Mouse (Mus musculus) bone marrow macrophage, adult 2 months (primary cell): ENCODE data around the gene Shox2. TPM values are rescaled to one million over a fixed set of nuclear protein-coding genes. Genes with fewer than 3 reads are reported as not detected.

Source experiments
- H3K27ac ChIP-seq: 2 replicates; pipeline ENCODE4 v1.5.1; 2012; ENCODE audit warnings: low read depth, low read length; ENCODE audit not compliant: insufficient read depth
- H3K4me1 ChIP-seq: 2 replicates; pipeline ENCODE4 v1.6.1; 2012; ENCODE audit warnings: low read length; ENCODE audit not compliant: control insufficient read depth, insufficient read depth
- H3K4me3 ChIP-seq: 2 replicates; pipeline ENCODE4 v1.5.1; 2012; ENCODE audit warnings: mild to moderate bottlenecking, low read length, moderate library complexity; ENCODE audit not compliant: insufficient read depth
- CTCF ChIP-seq: IDR thresholded peaks from 2 replicates; pipeline ENCODE4 v1.5.1; 2012; ENCODE audit warnings: low read depth, mild to moderate bottlenecking, low read length, moderate library complexity
- POLR2A ChIP-seq: IDR thresholded peaks from 2 replicates; pipeline ENCODE4 v1.6.1; 2012; ENCODE audit warnings: mild to moderate bottlenecking, low read depth, low read length, borderline replicate concordance
- polyA plus RNA-seq: library from polyadenylated mRNA; stranded (reverse); fragments of >200 nt; gene quantifications from 2 replicates; pipeline ENCODE4 v1.2.4, GENCODE M21; 2012; ENCODE audit not compliant: missing spikeins, insufficient read depth, insufficient read length

Gene Shox2
- polyA plus RNA-seq, 1 experiment: 0.50 TPM

DNA sequence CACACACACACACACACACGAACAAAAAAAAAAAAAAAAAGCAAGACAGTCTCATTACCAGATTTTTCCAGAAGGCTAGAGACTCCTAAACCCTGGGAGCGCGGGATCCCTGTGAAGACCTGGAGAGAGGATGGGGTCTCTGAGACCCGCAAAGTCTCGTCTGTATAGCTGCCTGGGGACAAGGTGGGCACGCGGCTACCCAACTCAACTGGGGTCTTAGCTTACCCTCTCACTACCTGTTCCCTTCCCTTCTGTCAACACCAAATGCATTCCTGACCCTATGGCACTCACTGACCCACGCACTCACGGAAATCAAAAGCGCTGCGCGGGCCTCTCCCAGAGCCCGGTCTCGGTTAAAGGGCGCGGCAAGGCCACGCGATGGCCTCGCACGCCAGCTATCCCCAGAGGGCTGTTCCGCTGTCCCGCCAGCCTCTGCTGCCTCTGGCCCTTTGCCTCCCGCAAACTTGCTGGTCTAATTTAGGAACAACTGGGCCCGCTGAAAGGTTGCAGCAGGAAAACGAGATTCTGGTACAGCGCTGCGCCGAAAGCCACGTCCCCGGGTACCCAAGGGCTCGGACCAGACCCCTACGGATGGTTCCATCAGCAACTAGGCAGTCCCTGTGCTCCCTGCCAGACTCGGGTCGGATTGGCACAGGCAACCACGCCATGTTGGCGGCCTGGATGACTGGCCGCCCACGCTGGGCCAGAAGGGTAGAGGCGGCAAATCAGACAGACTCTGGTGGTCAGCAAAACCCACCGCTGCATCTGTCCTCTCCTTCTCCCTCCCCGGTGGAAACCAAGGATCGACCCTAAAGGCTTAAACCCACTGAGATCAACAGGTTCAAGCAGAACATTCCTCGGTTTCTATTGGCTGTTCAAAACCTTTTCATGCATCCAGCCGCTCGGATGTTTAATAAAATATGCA, 2.9 kb downstream of the Shox2 start:
- H3K4me3 ChIP-seq: peak overlapping the region; percentile 9; the same call in 1 of the 2 replicates
- 0 out of 2 replicates have a peak, but pooled peaks cover 8% of the 10 kb centered on the region for H3K4me1 ChIP-seq
- H3K27ac ChIP-seq: no peak overlapping the region
- TF ChIP-seq CTCF (no peak), POLR2A (no peak)

DNA sequence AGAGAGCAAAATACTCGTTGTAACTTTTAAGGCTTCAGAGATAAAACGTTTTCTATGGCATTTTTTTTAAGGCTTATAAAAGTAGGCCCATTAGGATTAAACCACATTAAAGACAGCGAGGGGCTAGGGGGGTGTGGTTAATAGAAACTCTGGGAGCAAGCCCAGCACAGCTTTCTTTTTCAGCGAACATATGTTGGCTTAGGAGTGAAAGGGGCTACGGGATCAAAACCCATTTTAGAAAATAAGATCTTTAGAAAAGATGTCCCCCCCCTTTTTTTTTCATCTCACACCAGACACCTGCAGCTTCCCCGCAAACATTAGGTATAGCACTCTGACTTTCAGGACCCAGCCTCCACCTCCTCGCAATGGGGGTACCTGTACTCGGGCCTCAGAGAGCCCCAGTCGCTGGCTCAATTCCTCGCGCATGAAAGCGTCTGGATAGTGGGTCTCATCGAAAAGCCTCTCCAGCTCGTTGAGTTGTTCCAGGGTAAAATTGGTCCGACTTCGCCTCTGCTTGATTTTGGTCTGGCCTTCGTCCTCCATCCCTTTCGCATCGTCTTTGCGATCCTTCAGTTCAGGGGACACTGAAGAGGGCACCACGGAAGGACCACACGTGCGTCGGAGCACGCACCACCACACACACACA, 3.6 kb downstream of the Shox2 start:
- no peak overlapping the region for H3K4me3 ChIP-seq
- TF ChIP-seq CTCF (no peak), POLR2A (no peak)
- no peak overlapping the region for H3K27ac ChIP-seq
- H3K4me1 ChIP-seq: 0 out of 2 replicates have a peak, but pooled peaks cover 8% of the 10 kb centered on the region

DNA sequence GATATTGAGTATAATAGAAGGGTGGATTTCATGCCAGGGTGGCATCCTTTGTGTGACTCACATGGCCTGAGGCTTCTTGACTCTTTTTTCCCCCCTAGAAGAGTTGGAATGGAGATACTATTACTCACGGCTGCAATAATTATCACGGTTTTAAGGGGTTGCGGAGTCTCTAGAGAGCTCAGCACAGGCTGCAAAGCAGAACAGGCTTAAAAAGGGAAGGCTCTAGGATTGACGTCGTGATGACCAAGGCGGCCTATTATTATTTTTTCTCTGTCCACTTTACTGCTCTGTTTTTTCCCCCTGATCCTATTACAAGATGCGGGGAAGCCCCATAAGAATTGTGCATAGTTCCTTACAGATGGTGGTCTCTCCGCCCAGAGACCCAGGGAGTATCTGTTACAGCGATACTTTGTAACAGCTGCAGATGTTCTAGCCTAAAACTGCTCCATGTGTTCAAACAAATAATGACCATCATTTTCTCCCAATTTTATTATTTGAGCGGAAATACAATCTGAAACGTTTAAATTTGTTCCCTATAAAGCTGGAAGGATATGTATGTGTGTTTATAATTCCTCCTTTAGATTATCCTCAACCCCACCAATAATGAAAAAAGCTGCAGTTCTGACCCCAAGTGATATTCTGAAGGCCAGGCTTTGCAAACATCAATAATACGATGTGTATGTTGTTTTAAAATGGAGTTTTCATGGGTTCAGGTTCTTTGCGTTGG, 4.5 kb downstream of the Shox2 start:
- no peak for TF ChIP-seq CTCF
- no peak for TF ChIP-seq POLR2A
- Histone ChIP-seq H3K4me1 (0 out of 2 replicates have a peak, but pooled peaks cover 4% of the 10 kb centered on the region), H3K4me3 (no peak overlapping the region), H3K27ac (no peak overlapping the region)

DNA sequence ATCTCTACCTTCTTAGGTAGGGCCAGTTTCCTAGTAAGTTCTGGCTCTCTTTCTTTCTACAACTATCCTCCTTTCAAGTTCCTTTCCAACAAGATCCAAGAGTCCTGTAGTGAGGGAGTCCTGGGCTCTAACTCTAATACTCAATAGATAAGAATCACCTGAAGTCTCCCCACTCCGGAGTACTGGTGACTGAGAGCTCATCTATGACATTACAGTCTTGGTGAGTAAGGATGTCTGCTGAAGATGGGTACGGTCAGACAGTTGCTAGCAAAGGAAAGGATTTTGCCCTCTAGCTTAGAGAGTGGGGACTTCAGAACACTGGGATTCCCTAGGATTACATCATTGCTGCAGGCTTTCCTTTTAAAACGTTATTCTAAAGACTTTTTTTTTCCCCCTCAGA, 7.1 kb downstream of the Shox2 start:
- Histone ChIP-seq H3K27ac (no peak overlapping the region), H3K4me1 (0 out of 2 replicates have a peak, but pooled peaks cover 4% of the 10 kb centered on the region)
- no peak for TF ChIP-seq CTCF
- TF ChIP-seq POLR2A: no peak

DNA sequence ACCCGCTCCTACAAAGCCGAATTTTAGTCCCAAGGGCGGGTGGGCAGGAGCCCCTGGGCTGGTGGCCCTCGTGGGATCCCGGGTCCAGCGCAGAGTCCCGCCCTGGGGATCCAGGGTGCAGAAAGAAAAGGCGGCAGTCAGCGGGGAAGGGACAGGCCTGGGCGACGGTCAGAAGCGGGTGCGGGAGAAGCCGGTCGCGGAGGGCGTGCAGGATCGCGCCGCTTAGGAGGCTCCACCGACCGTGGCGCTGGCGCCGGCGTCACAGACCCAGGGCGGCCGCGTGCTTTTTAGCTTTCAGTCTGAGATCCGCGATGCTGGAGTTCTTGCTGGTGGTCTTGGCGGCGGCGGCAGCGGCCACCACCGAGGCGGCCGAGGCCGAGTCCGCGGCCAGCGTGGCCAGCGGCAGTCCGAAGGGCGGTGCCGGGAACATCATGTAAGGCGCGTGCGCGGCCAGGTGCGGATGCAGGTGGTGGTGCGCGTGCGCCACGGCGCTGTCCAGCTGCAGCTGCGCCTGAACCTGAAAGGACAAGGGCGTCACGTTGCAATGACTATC, 8.1 kb downstream of the Shox2 start:
- Histone ChIP-seq H3K4me1 (no peaks in the 10 kb centered on the region), H3K4me3 (peak overlapping the region; percentile 46)
- TF ChIP-seq CTCF (no peak), POLR2A (no peak)

More for the DNA sequence above, 7.1 kb downstream of the Shox2 start:
- H3K4me3 ChIP-seq: no peak overlapping the region

DNA sequence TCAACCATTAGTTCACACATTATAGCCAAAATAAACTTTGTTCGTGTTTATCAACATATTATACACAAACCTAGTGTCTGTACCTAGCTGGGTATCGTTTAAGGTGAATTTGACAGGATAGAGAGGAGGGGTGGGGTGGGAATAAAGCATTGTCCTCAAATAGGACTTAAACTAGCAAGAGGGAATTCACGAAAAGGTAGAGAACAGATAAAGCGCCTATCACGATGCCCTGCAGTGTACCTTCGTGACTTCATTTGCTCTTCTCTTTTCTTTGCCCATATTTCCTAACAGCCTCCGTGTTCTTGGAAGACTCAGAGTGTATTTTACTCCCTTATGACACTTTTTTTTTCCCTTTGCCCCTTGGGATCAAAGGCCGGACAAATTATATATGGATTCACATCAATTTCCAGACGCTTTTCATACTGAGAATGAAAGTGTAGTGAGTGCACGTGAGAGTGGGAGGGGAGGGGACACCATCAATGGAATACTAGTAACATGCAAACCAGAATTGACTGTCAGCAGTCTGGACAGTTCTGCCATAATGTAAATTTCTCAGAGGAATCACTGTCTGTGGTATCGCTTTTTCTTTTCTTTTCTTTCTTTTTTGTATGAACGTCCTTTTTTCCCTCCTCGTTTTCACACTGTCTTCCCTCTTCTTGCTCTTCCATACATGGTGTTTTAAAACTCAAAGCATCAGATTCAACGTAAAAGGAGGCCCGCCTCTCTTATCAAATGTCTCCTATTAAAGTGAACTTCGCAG, 9.2 kb downstream of the Shox2 start:
- TF ChIP-seq CTCF: no peak
- TF ChIP-seq POLR2A: no peak
- Histone ChIP-seq H3K4me3 (no peak overlapping the region), H3K27ac (no peak overlapping the region), H3K4me1 (no peaks in the 10 kb centered on the region)

More for the DNA sequence above, 8.1 kb downstream of the Shox2 start:
- H3K27ac ChIP-seq: no peak overlapping the region

DNA sequence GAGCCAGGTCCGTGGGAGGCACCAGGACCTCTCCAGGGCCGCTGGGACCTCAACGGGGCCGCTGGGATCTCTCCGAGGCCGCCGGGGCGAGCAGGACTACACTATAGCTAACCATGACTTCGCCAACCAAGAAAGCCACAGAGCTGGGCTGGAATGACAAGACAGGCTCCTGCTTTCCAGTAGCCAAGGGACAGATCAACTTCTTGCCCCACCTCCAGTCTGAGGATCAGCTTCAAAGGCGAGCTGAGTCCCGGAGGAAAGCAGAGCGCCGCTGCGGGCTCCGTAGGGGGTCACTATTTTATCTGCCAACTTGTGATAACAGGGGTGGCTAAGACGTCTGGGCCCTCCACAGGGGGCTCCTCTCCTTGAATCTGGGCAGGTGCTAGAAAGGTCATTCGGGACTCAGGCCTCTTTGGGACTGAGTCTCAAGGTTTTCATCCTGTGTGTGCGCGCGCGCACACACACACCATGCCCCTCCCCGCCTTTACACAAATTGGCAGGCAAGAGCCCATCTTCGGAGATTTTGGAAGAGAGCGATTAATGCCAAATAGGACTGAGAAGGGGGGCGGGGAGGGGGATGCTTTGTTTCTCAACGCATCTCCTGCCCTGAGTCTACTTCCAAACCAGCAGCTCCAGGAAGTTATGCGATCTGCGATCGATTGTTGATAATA, 10.8 kb downstream of the Shox2 start:
- H3K4me1 ChIP-seq: no peaks in the 10 kb centered on the region
- no peak overlapping the region for H3K27ac ChIP-seq
- H3K4me3 ChIP-seq: no peak overlapping the region
- TF ChIP-seq POLR2A: no peak
- TF ChIP-seq CTCF: no peak

DNA sequence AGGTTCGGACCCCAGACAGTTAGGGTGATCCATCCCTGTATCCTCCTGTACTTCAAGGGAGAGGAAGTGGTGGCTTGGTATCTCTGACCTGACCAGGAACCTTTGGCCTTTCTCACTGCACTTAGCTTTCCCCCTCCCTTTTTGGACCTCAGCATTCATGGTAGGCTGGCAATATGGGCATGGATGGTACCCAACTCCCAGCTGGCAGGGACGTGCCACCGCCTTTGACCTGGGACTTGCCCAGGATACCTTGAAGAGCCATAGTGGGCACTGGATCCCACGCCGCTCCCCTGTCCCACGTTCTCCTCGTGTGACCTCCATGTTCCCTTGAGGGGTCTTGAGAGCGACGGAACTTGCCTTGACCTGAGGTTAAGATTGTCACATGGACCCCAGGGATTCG, 11.3 kb downstream of the Shox2 start:
- no peak overlapping the region for H3K27ac ChIP-seq
- no peaks in the 10 kb centered on the region for H3K4me1 ChIP-seq
- no peak overlapping the region for H3K4me3 ChIP-seq
- TF ChIP-seq POLR2A (no peak), CTCF (no peak)
